Mouse (Mus musculus): ENCODE measurements around the gene Sp100. TPM values are rescaled to one million over a fixed set of nuclear protein-coding genes. Genes with fewer than 3 reads are reported as not detected.

Sp100 gene
- polyA plus RNA-seq, 1 experiment from 2014 or later: 1.9 TPM

GRCm38 (mm10) chr1:85705552-85705951 lies 55.8 kb downstream of the Sp100 start:
- no peak overlapping the region for H3K4me3 ChIP-seq (replicated peaks; ENCODE audit: low read depth, low read length)
- ATAC-seq (ENCODE audit: low FRiP score, low TSS enrichment) (no peak), DNase-seq (no peak)
- no peak overlapping the region for H3K4me2 ChIP-seq (ENCODE audit: low read length)
- H3K9me3 ChIP-seq (ENCODE audit: control insufficient read depth, low read length): no peaks in the 10 kb centered on the region
- no peaks in the 10 kb centered on the region for H3K36me3 ChIP-seq (ENCODE audit: control insufficient read depth, insufficient read depth, low read length)
- H3K27ac ChIP-seq (replicated peaks; ENCODE audit: low read depth, low read length): no peak overlapping the region
- no peaks in the 10 kb centered on the region for H3K27me3 ChIP-seq (ENCODE audit: control insufficient read depth, insufficient read depth, low read length)
- WGBS: 100% methylated on average over 1 of the region's 1 CpGs
- no peak overlapping the region for H3K9ac ChIP-seq (replicated peaks; ENCODE audit: low read length)
- H3K4me1 ChIP-seq (ENCODE audit: control insufficient read depth, insufficient read depth, low read length): no peaks in the 10 kb centered on the region

GRCm38 (mm10) chr1:85706754-85707153 lies 57.0 kb downstream of the Sp100 start:
- DNase-seq (no peak), ATAC-seq (ENCODE audit: low FRiP score, low TSS enrichment) (no peak)
- Histone ChIP-seq H3K9me3 (ENCODE audit: control insufficient read depth, low read length) (no peaks in the 10 kb centered on the region), H3K4me2 (ENCODE audit: low read length) (no peak overlapping the region), H3K36me3 (ENCODE audit: control insufficient read depth, insufficient read depth, low read length) (no peaks in the 10 kb centered on the region), H3K9ac (replicated peaks; ENCODE audit: low read length) (no peak overlapping the region), H3K4me1 (ENCODE audit: control insufficient read depth, insufficient read depth, low read length) (no peaks in the 10 kb centered on the region), H3K4me3 (replicated peaks; ENCODE audit: low read depth, low read length) (no peak overlapping the region), H3K27ac (replicated peaks; ENCODE audit: low read depth, low read length) (no peak overlapping the region), H3K27me3 (ENCODE audit: control insufficient read depth, insufficient read depth, low read length) (no peaks in the 10 kb centered on the region)
- 94% methylated on average over 2 of the region's 2 CpGs for WGBS

- no peak overlapping the region for H3K4me3 ChIP-seq (replicated peaks; ENCODE audit: low read depth, low read length)
- no peaks in the 10 kb centered on the region for H3K9me3 ChIP-seq (ENCODE audit: control insufficient read depth, low read length)
- DNase-seq (no peak), ATAC-seq (ENCODE audit: low FRiP score, low TSS enrichment) (no peak)
- no peak overlapping the region for H3K27ac ChIP-seq (replicated peaks; ENCODE audit: low read depth, low read length)
- H3K36me3 ChIP-seq (ENCODE audit: control insufficient read depth, insufficient read depth, low read length): no peaks in the 10 kb centered on the region
- no peaks in the 10 kb centered on the region for H3K4me1 ChIP-seq (ENCODE audit: control insufficient read depth, insufficient read depth, low read length)
- no peak overlapping the region for H3K9ac ChIP-seq (replicated peaks; ENCODE audit: low read length)
- no peaks in the 10 kb centered on the region for H3K27me3 ChIP-seq (ENCODE audit: control insufficient read depth, insufficient read depth, low read length)
- no peak overlapping the region for H3K4me2 ChIP-seq (ENCODE audit: low read length)
These were observed 64.7 kb downstream of the Sp100 start for GRCm38 (mm10) chr1:85714501-85714900.

GRCm38 (mm10) chr1:85716447-85717027 lies 66.7 kb downstream of the Sp100 start:
- ATAC-seq (ENCODE audit: low FRiP score, low TSS enrichment) (no peak), DNase-seq (no peak)
- H3K36me3 ChIP-seq (ENCODE audit: control insufficient read depth, insufficient read depth, low read length): no peaks in the 10 kb centered on the region
- no peaks in the 10 kb centered on the region for H3K27me3 ChIP-seq (ENCODE audit: control insufficient read depth, insufficient read depth, low read length)
- H3K9me3 ChIP-seq (ENCODE audit: control insufficient read depth, low read length): no peaks in the 10 kb centered on the region
- H3K4me3 ChIP-seq (replicated peaks; ENCODE audit: low read depth, low read length): no peak overlapping the region
- H3K4me1 ChIP-seq (ENCODE audit: control insufficient read depth, insufficient read depth, low read length): 0 out of 2 replicates have a peak, but pooled peaks cover 5% of the 10 kb centered on the region
- H3K27ac ChIP-seq (replicated peaks; ENCODE audit: low read depth, low read length): no peak overlapping the region
- no peak overlapping the region for H3K4me2 ChIP-seq (ENCODE audit: low read length)
- 59% methylated on average over 7 of the region's 7 CpGs for WGBS
- H3K9ac ChIP-seq (replicated peaks; ENCODE audit: low read length): no peak overlapping the region

GRCm38 (mm10) chr1:85719049-85719448 lies 69.3 kb downstream of the Sp100 start:
- H3K36me3 ChIP-seq (ENCODE audit: control insufficient read depth, insufficient read depth, low read length): no peaks in the 10 kb centered on the region
- ATAC-seq (ENCODE audit: low FRiP score, low TSS enrichment): no peak
- WGBS: 91% methylated on average over 4 of the region's 4 CpGs
- H3K4me1 ChIP-seq (ENCODE audit: control insufficient read depth, insufficient read depth, low read length): 0 out of 2 replicates have a peak, but pooled peaks cover 5% of the 10 kb centered on the region
- H3K9me3 ChIP-seq (ENCODE audit: control insufficient read depth, low read length): no peaks in the 10 kb centered on the region
- no peaks in the 10 kb centered on the region for H3K27me3 ChIP-seq (ENCODE audit: control insufficient read depth, insufficient read depth, low read length)
- no peak overlapping the region for H3K27ac ChIP-seq (replicated peaks; ENCODE audit: low read depth, low read length)
- no peak overlapping the region for H3K4me3 ChIP-seq (replicated peaks; ENCODE audit: low read depth, low read length)
- H3K4me2 ChIP-seq (ENCODE audit: low read length): no peak overlapping the region
- H3K9ac ChIP-seq (replicated peaks; ENCODE audit: low read length): no peak overlapping the region
- DNase-seq: no peak

- no peaks in the 10 kb centered on the region for H3K9me3 ChIP-seq (ENCODE audit: control insufficient read depth, low read length)
- H3K36me3 ChIP-seq (ENCODE audit: control insufficient read depth, insufficient read depth, low read length): no peaks in the 10 kb centered on the region
- H3K4me1 ChIP-seq (ENCODE audit: control insufficient read depth, insufficient read depth, low read length): 0 out of 2 replicates have a peak, but pooled peaks cover 5% of the 10 kb centered on the region
- H3K4me3 ChIP-seq (replicated peaks; ENCODE audit: low read depth, low read length): no peak overlapping the region
- no peak overlapping the region for H3K9ac ChIP-seq (replicated peaks; ENCODE audit: low read length)
- DNase-seq (peak; percentile 45), ATAC-seq (ENCODE audit: low FRiP score, low TSS enrichment) (peak; percentile 68; the same call in 1 of the 2 replicates)
- no peaks in the 10 kb centered on the region for H3K27me3 ChIP-seq (ENCODE audit: control insufficient read depth, insufficient read depth, low read length)
- WGBS: 61% methylated on average over 10 of the region's 10 CpGs
- H3K4me2 ChIP-seq (ENCODE audit: low read length): no peak overlapping the region
- H3K27ac ChIP-seq (replicated peaks; ENCODE audit: low read depth, low read length): no peak overlapping the region
These were observed 70.6 kb downstream of the Sp100 start for GRCm38 (mm10) chr1:85720220-85720893.

- Histone ChIP-seq H3K4me1 (ENCODE audit: control insufficient read depth, insufficient read depth, low read length) (no peaks in the 10 kb centered on the region), H3K36me3 (ENCODE audit: control insufficient read depth, insufficient read depth, low read length) (no peaks in the 10 kb centered on the region), H3K27me3 (ENCODE audit: control insufficient read depth, insufficient read depth, low read length) (no peaks in the 10 kb centered on the region), H3K4me3 (replicated peaks; ENCODE audit: low read depth, low read length) (no peak overlapping the region), H3K9me3 (ENCODE audit: control insufficient read depth, low read length) (no peaks in the 10 kb centered on the region), H3K9ac (replicated peaks; ENCODE audit: low read length) (no peak overlapping the region), H3K27ac (replicated peaks; ENCODE audit: low read depth, low read length) (no peak overlapping the region), H3K4me2 (ENCODE audit: low read length) (no peak overlapping the region)
- WGBS: 90% methylated on average over 6 of the region's 6 CpGs
- ATAC-seq (ENCODE audit: low FRiP score, low TSS enrichment) (no peak), DNase-seq (no peak)
These were observed 80.7 kb downstream of the Sp100 start for GRCm38 (mm10) chr1:85730471-85730870.

GRCm38 (mm10) chr1:85732581-85732980 lies 82.8 kb downstream of the Sp100 start:
- Histone ChIP-seq H3K27ac (replicated peaks; ENCODE audit: low read depth, low read length) (no peak overlapping the region), H3K4me3 (replicated peaks; ENCODE audit: low read depth, low read length) (no peak overlapping the region), H3K4me2 (ENCODE audit: low read length) (no peak overlapping the region), H3K36me3 (ENCODE audit: control insufficient read depth, insufficient read depth, low read length) (no peaks in the 10 kb centered on the region), H3K4me1 (ENCODE audit: control insufficient read depth, insufficient read depth, low read length) (no peaks in the 10 kb centered on the region), H3K9ac (replicated peaks; ENCODE audit: low read length) (no peak overlapping the region), H3K27me3 (ENCODE audit: control insufficient read depth, insufficient read depth, low read length) (no peaks in the 10 kb centered on the region), H3K9me3 (ENCODE audit: control insufficient read depth, low read length) (no peaks in the 10 kb centered on the region)
- 78% methylated on average over 3 of the region's 3 CpGs for WGBS
- no peak for ATAC-seq (ENCODE audit: low FRiP score, low TSS enrichment)
- DNase-seq: no peak

- no peak overlapping the region for H3K4me3 ChIP-seq (replicated peaks; ENCODE audit: low read depth, low read length)
- no peak overlapping the region for H3K27ac ChIP-seq (replicated peaks; ENCODE audit: low read depth, low read length)
- no peak overlapping the region for H3K4me2 ChIP-seq (ENCODE audit: low read length)
- ATAC-seq (ENCODE audit: low FRiP score, low TSS enrichment) (no peak), DNase-seq (no peak)
- H3K27me3 ChIP-seq (ENCODE audit: control insufficient read depth, insufficient read depth, low read length): no peaks in the 10 kb centered on the region
- 91% methylated on average over 1 of the region's 1 CpGs for WGBS
- no peaks in the 10 kb centered on the region for H3K9me3 ChIP-seq (ENCODE audit: control insufficient read depth, low read length)
- H3K9ac ChIP-seq (replicated peaks; ENCODE audit: low read length): no peak overlapping the region
- H3K36me3 ChIP-seq (ENCODE audit: control insufficient read depth, insufficient read depth, low read length): no peaks in the 10 kb centered on the region
- no peaks in the 10 kb centered on the region for H3K4me1 ChIP-seq (ENCODE audit: control insufficient read depth, insufficient read depth, low read length)
These were observed 84.7 kb downstream of the Sp100 start for GRCm38 (mm10) chr1:85734511-85734910.
